Mouse (Mus musculus): Measurements from ENCODE around the gene Hkdc1. TPM values are rescaled to one million over a fixed set of nuclear protein-coding genes. Genes with fewer than 3 reads are reported as not detected.

Gene Hkdc1
- polyA plus RNA-seq, 2 experiments: 2.4 to 4.1 TPM

- H3K4me2 ChIP-seq (ENCODE audit: low read depth): peak overlapping the region; percentile 73
Measured at GRCm38 (mm10) chr10:62450280-62450640, 28.0 kb upstream of the Hkdc1 start.

GRCm38 (mm10) chr10:62449364-62450279, 27.3 kb upstream of the Hkdc1 start, which contains the start of the genes 4930507D05Rik and Supv3l1:
4930507D05Rik (plus strand) TSS chr10:62449489.
Supv3l1 (minus strand) TSS chr10:62449738.
- Histone ChIP-seq H3K4me1 (replicated peaks; ENCODE audit: control insufficient read depth in 2 of 2, insufficient read depth in 2 of 2, low read length in 1 of 2) (peaks cover 11 to 17% of the 10 kb centered on the region in 2 experiments), H3K27ac (peak within 1 kb of the TSS; percentile 71), H3K9ac (replicated peaks) (peak within 1 kb of the TSS; percentile 99), H3K36me3 (replicated peaks; ENCODE audit: control insufficient read depth, insufficient read depth, low read depth) (peaks cover 9% of the 10 kb centered on the region), H3K9me3 (ENCODE audit: control insufficient read depth, low read length) (no peaks in the 10 kb centered on the region), H3K4me3 (ENCODE audit: insufficient read depth in 1 of 2, low read depth in 2 of 2, low read length in 2 of 2) (peak within 1 kb of the TSS; percentile 80 to 100), H3K27me3 (ENCODE audit: control insufficient read depth, insufficient read depth, low read length) (no peaks in the 10 kb centered on the region), H3K4me2 (ENCODE audit: low read depth) (peak within 1 kb of the TSS; percentile 73)
- under 1% methylated on average over 73 of the region's 73 CpGs for WGBS (ENCODE audit: insufficient replicate concordance)
- TF ChIP-seq EP300 (IDR thresholded peaks at IDR 0.05; ENCODE audit: low read depth) (peak; percentile 79), CTCF (IDR thresholded peaks at IDR 0.05; ENCODE audit: low read depth) (no peak)
- ATAC-seq (ENCODE audit: insufficient read depth) (peak; percentile 84), DNase-seq (ENCODE audit: low read depth in 3 of 3, low spot score in 3 of 3) (peak; percentile 67 to 78 (median 68))

More at GRCm38 (mm10) chr10:62450280-62450640, 28.0 kb upstream of the Hkdc1 start:
- Histone ChIP-seq H3K4me3 (ENCODE audit: insufficient read depth in 1 of 2, low read depth in 2 of 2, low read length in 2 of 2) (peak overlapping the region; percentile 80 to 100), H3K36me3 (replicated peaks; ENCODE audit: control insufficient read depth, insufficient read depth, low read depth) (peaks cover 10% of the 10 kb centered on the region), H3K4me1 (replicated peaks; ENCODE audit: control insufficient read depth in 2 of 2, insufficient read depth in 2 of 2, low read length in 1 of 2) (peaks cover 11 to 17% of the 10 kb centered on the region in 2 experiments), H3K27ac (peak overlapping the region; percentile 71), H3K9me3 (ENCODE audit: control insufficient read depth, low read length) (no peaks in the 10 kb centered on the region), H3K27me3 (ENCODE audit: control insufficient read depth, insufficient read depth, low read length) (no peaks in the 10 kb centered on the region), H3K9ac (replicated peaks) (peak overlapping the region; percentile 99)
- ATAC-seq (ENCODE audit: insufficient read depth) (peak; percentile 35; the same call in 1 of the 2 replicates), DNase-seq (ENCODE audit: low read depth in 3 of 3, low spot score in 3 of 3) (peak in 1 of 3 experiments; percentile 9)
- WGBS (ENCODE audit: insufficient replicate concordance): 28% methylated on average over 18 of the region's 18 CpGs
- no peak for TF ChIP-seq CTCF (IDR thresholded peaks at IDR 0.05; ENCODE audit: low read depth)
- TF ChIP-seq EP300 (IDR thresholded peaks at IDR 0.05; ENCODE audit: low read depth): no peak

- 84% methylated on average over 5 of the region's 5 CpGs for WGBS (ENCODE audit: insufficient replicate concordance)
- TF ChIP-seq EP300 (IDR thresholded peaks at IDR 0.05; ENCODE audit: low read depth) (no peak), CTCF (IDR thresholded peaks at IDR 0.05; ENCODE audit: low read depth) (no peak)
- Histone ChIP-seq H3K9me3 (ENCODE audit: control insufficient read depth, low read length) (no peaks in the 10 kb centered on the region), H3K9ac (replicated peaks) (no peak overlapping the region), H3K27ac (no peak overlapping the region), H3K4me3 (ENCODE audit: insufficient read depth in 1 of 2, low read depth in 2 of 2, low read length in 2 of 2) (no peak overlapping the region), H3K4me1 (replicated peaks; ENCODE audit: control insufficient read depth in 2 of 2, insufficient read depth in 2 of 2, low read length in 1 of 2) (peaks cover 0 to under 1% of the 10 kb centered on the region in 2 experiments; a peak in 1 of 4 replicates), H3K4me2 (ENCODE audit: low read depth) (no peak overlapping the region), H3K36me3 (replicated peaks; ENCODE audit: control insufficient read depth, insufficient read depth, low read depth) (peaks cover 55% of the 10 kb centered on the region), H3K27me3 (ENCODE audit: control insufficient read depth, insufficient read depth, low read length) (no peaks in the 10 kb centered on the region)
- DNase-seq (ENCODE audit: low read depth in 3 of 3, low spot score in 3 of 3) (no peak), ATAC-seq (ENCODE audit: insufficient read depth) (no peak)
Measured at GRCm38 (mm10) chr10:62430427-62430826, 8.1 kb upstream of the Hkdc1 start.

- no peak for DNase-seq (ENCODE audit: low read depth in 3 of 3, low spot score in 3 of 3)
- Histone ChIP-seq H3K4me3 (ENCODE audit: insufficient read depth in 1 of 2, low read depth in 2 of 2, low read length in 2 of 2) (no peak overlapping the region), H3K27ac (no peak overlapping the region), H3K27me3 (ENCODE audit: control insufficient read depth, insufficient read depth, low read length) (no peaks in the 10 kb centered on the region), H3K4me2 (ENCODE audit: low read depth) (no peak overlapping the region), H3K9me3 (ENCODE audit: control insufficient read depth, low read length) (no peaks in the 10 kb centered on the region), H3K9ac (replicated peaks) (no peak overlapping the region), H3K36me3 (replicated peaks; ENCODE audit: control insufficient read depth, insufficient read depth, low read depth) (peaks cover 19% of the 10 kb centered on the region), H3K4me1 (replicated peaks; ENCODE audit: control insufficient read depth in 2 of 2, insufficient read depth in 2 of 2, low read length in 1 of 2) (peaks cover 0 to 4% of the 10 kb centered on the region in 2 experiments; a peak in 1 of 4 replicates)
- TF ChIP-seq EP300 (IDR thresholded peaks at IDR 0.05; ENCODE audit: low read depth) (no peak), CTCF (IDR thresholded peaks at IDR 0.05; ENCODE audit: low read depth) (no peak)
- ATAC-seq (ENCODE audit: insufficient read depth): no peak
- 59% methylated on average over 9 of the region's 9 CpGs for WGBS (ENCODE audit: insufficient replicate concordance)
Measured at GRCm38 (mm10) chr10:62425081-62425871, 3.0 kb upstream of the Hkdc1 start.
